Comparison of ENCODE assay signal across 10 mouse cellular contexts in the genomic region with DNA sequence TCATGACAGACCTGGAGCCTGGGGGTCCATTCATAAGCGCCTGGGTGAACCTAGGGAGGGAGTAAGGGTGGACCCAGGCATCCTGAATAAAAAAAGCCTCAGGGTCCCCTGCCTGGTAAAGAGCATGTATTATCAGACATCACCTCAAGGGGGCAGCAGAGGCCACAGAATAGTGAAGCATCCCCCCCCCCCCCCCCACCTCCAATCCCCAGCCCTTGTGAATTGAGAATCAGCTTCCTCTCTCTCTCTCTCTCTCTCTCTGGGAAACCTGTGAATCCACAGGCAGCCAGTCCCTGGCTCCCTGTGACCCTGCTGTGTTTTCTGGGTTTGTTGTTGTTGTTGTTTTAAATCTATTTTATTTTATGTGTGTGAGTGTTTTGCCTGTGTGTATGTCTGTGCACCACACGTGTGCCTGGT. TPM values are rescaled to one million over a fixed set of nuclear protein-coding genes. Genes with fewer than 3 reads are reported as not detected.
DNase-seq lines count a peak whose midpoint lies in the region; ATAC-seq and TF ChIP-seq lines count a peak whose summit lies in the region.
"Had no signal": no experiment of that assay in that cellular context is flagged by ENCODE, and none has a peak within 500 bp of the region (broad histone marks: within the 10 kb centered on the region; RNA-seq: fewer than 3 reads in every experiment).

No protein-coding gene starts in this region.

- no peak overlapping the region for H3K27ac ChIP-seq in forebrain, embryonic 16.5 days (ENCODE audit: low read length)
- no peak overlapping the region for H3K27ac ChIP-seq in intestine, postnatal 0 days (ENCODE audit: low read depth, low read length)

- H3K36me3 ChIP-seq in forebrain, embryonic 16.5 days (ENCODE audit: control insufficient read depth, insufficient read depth), result no peaks in the 10 kb centered on the region
- no peaks in the 10 kb centered on the region for H3K36me3 ChIP-seq in intestine, postnatal 0 days (ENCODE audit: control insufficient read depth, insufficient read depth)

- no peak overlapping the region for H3K4me3 ChIP-seq in forebrain, embryonic 16.5 days (replicated peaks; ENCODE audit: low read length)
- H3K4me3 ChIP-seq in intestine, postnatal 0 days (ENCODE audit: low read depth, low read length), result no peak overlapping the region

- peak; percentile 66 for TF ChIP-seq CTCF in intestine, postnatal 0 days (IDR thresholded peaks at IDR 0.05; ENCODE audit: low read depth)

- peak; percentile 41 to 45 for DNase-seq in frontal cortex, postnatal 36 days (ENCODE audit: low spot score in 2 of 2)
- DNase-seq in B cell, adult 2 months, result peak; percentile 82 to 84
- DNase-seq in c-Kit-positive CD71-negative TER-119-negative erythroid progenitor cells, embryonic 14.5 days (ENCODE audit: low read depth), result peak; percentile 54
- DNase-seq in lung, postnatal 25 days (ENCODE audit: low spot score), result peak; percentile 51
- peak; percentile 50 to 79 for DNase-seq in spleen, postnatal 10 days (ENCODE audit: low spot score in 2 of 2)

- H3K4me2 ChIP-seq in forebrain, embryonic 16.5 days (ENCODE audit: low read length), result no peak overlapping the region
- no peak overlapping the region for H3K4me2 ChIP-seq in intestine, postnatal 0 days (replicated peaks; ENCODE audit: low read depth)

- H3K9ac ChIP-seq in forebrain, embryonic 16.5 days (replicated peaks; ENCODE audit: low read depth, low read length), result no peak overlapping the region
- no peak overlapping the region for H3K9ac ChIP-seq in intestine, postnatal 0 days (ENCODE audit: low read depth, low read length)

- H3K27me3 ChIP-seq in forebrain, embryonic 16.5 days (replicated peaks; ENCODE audit: control insufficient read depth, insufficient read depth, low read length), result 0 out of 2 replicates have a peak, but pooled peaks cover 2% of the 10 kb centered on the region
- H3K27me3 ChIP-seq in intestine, postnatal 0 days (replicated peaks; ENCODE audit: control insufficient read depth, insufficient read depth, low read length), result no peaks in the 10 kb centered on the region
- H3K27me3 ChIP-seq: Patski had no signal

- ATAC-seq in frontal cortex, adult (ENCODE audit: low TSS enrichment), result no peak
- peak; percentile 50 for ATAC-seq in forebrain, embryonic 16.5 days
- ATAC-seq in intestine, postnatal 0 days, result no peak
- ATAC-seq: Patski had no signal

- no peaks in the 10 kb centered on the region for H3K4me1 ChIP-seq in forebrain, embryonic 16.5 days (replicated peaks; ENCODE audit: control insufficient read depth, insufficient read depth, low read length)
- no peaks in the 10 kb centered on the region for H3K4me1 ChIP-seq in intestine, postnatal 0 days (replicated peaks; ENCODE audit: control insufficient read depth, insufficient read depth, low read length)

- no peaks in the 10 kb centered on the region for H3K9me3 ChIP-seq in forebrain, embryonic 16.5 days (ENCODE audit: control insufficient read depth, low read length)
- no peaks in the 10 kb centered on the region for H3K9me3 ChIP-seq in intestine, postnatal 0 days (ENCODE audit: control insufficient read depth)

- WGBS in forebrain, embryonic 16.5 days, result 29% methylated on average over 2 of the region's 2 CpGs
- 27% methylated on average over 2 of the region's 2 CpGs for WGBS in intestine, postnatal 0 days

RNA-seq across cellular contexts. Expression of gene Psmg3, which starts 11.8 kb away (rescaled TPM):
- polyA plus RNA-seq in forebrain, embryonic 16.5 days (2015; fragmentation: Nextera tagmentation; extraction: Ambion mirVana), result 75.0 and 90.0 TPM in 2 replicates
- 33.9 and 34.4 TPM in 2 replicates for polyA plus RNA-seq in intestine, postnatal 0 days (2015; fragmentation: Nextera tagmentation; extraction: Ambion mirVana)

RNA-seq across cellular contexts. Expression of gene Gm26938, which starts 12.3 kb away (rescaled TPM):
- not detected in 2 replicates for polyA plus RNA-seq in forebrain, embryonic 16.5 days (2015; fragmentation: Nextera tagmentation; extraction: Ambion mirVana)
- polyA plus RNA-seq in intestine, postnatal 0 days (2015; fragmentation: Nextera tagmentation; extraction: Ambion mirVana), result not detected in 2 replicates
- polyA plus RNA-seq: Patski; stomach, embryonic 14.5 days had no signal

RNA-seq across cellular contexts. Expression of gene Tmem184a, which starts 18.8 kb away (rescaled TPM):
- polyA plus RNA-seq in forebrain, embryonic 16.5 days (2015; fragmentation: Nextera tagmentation; extraction: Ambion mirVana), result 0.11 and 0.29 TPM in 2 replicates
- polyA plus RNA-seq in intestine, postnatal 0 days (2015; fragmentation: Nextera tagmentation; extraction: Ambion mirVana), result 197 and 218 TPM in 2 replicates
- polyA plus RNA-seq: Patski had no signal

RNA-seq across cellular contexts. Expression of gene Mafk, which starts 47.2 kb away (rescaled TPM):
- polyA plus RNA-seq in forebrain, embryonic 16.5 days (2015; fragmentation: Nextera tagmentation; extraction: Ambion mirVana), result 22.6 and 23.1 TPM in 2 replicates
- polyA plus RNA-seq in intestine, postnatal 0 days (2015; fragmentation: Nextera tagmentation; extraction: Ambion mirVana), result 23.1 and 25.5 TPM in 2 replicates

Comparison
In these comparisons a context has a peak if more than half of its experiments do, and no peak if none do; other contexts are left out.
1. RNA of gene Tmem184a, which starts 18.8 kb away (polyA plus RNA-seq): 197 to 218 TPM in intestine, postnatal 0 days; 0.11 to 0.29 TPM in forebrain, embryonic 16.5 days; every median in the first group is over 100 times any median in the second.
2. Peak in every context shown above with its lines, with median percentiles within 50 percentile points of each other: DNase-seq.